ENCODE assay signal across 9 mouse cellular contexts in genomic region chr11:115511121-115511520, GRCm38 (mm10). TPM values are rescaled to one million over a fixed set of nuclear protein-coding genes. Genes with fewer than 3 reads are reported as not detected.
DNase-seq lines count a peak whose midpoint lies in the region; ATAC-seq and TF ChIP-seq lines count a peak whose summit lies in the region.
"Had no signal": no experiment of that assay in that cellular context is flagged by ENCODE, and none has a peak within 500 bp of the region (broad histone marks: within the 10 kb centered on the region; RNA-seq: fewer than 3 reads in every experiment).

No protein-coding gene starts in this region.

- no peak for DNase-seq in kidney, postnatal 36 days
- no peak for DNase-seq in limb, embryonic 14.5 days (ENCODE audit: low spot score)
- DNase-seq in layer of hippocampus, adult 11-12 months (ENCODE audit: low spot score), result no peak
- DNase-seq in left cerebral cortex, postnatal 4 days, result no peak
- DNase-seq in layer of hippocampus, postnatal 36 days, result no peak

- no peak for TF ChIP-seq POLR2A in limb, embryonic 14.5 days (IDR thresholded peaks at IDR 0.05; ENCODE audit: borderline replicate concordance, extremely low read depth, insufficient read depth, insufficient read length)
- TF ChIP-seq POLR2A in small intestine, adult 2 months (IDR thresholded peaks at IDR 0.05; ENCODE audit: low read depth, low read length), result no peak

- peak overlapping the region; percentile 98; the same call in 1 of the 2 replicates for H3K9ac ChIP-seq in kidney, embryonic 16.5 days (replicated peaks; ENCODE audit: low read length)
- H3K9ac ChIP-seq in limb, embryonic 14.5 days (ENCODE audit: low read depth, low read length, severe bottlenecking), result peak overlapping the region; percentile 31; the same call in 1 of the 2 replicates

- H3K27me3 ChIP-seq in kidney, embryonic 16.5 days (ENCODE audit: insufficient read depth, low read length), result no peaks in the 10 kb centered on the region
- no peaks in the 10 kb centered on the region for H3K27me3 ChIP-seq in limb, embryonic 14.5 days (ENCODE audit: control insufficient read depth, insufficient read depth, low read length)
- H3K27me3 ChIP-seq in small intestine, adult 2 months (ENCODE audit: control insufficient read depth, insufficient read depth, low read length), result no peaks in the 10 kb centered on the region
- H3K27me3 ChIP-seq: Patski had no signal

- H3K27ac ChIP-seq in kidney, embryonic 16.5 days (ENCODE audit: low read length), result no peak overlapping the region
- no peak overlapping the region for H3K27ac ChIP-seq in limb, embryonic 14.5 days (replicated peaks; ENCODE audit: low read depth, low read length)
- peak overlapping the region; percentile 42 for H3K27ac ChIP-seq in small intestine, adult 2 months (ENCODE audit: insufficient read depth, low read depth, low read length)

- ATAC-seq in kidney, embryonic 16.5 days (ENCODE audit: low FRiP score, low TSS enrichment), result no peak
- ATAC-seq in erythroid progenitor cell, adult 5-6 weeks (replicated peaks; ENCODE audit: low FRiP score, poor library complexity, severe bottlenecking), result peak; percentile 64
- ATAC-seq in limb, embryonic 14.5 days (ENCODE audit: low FRiP score, low read depth), result no peak
- ATAC-seq: Patski had no signal

- intact Hi-C loops in left cerebral cortex, postnatal 4 days (cut with DNase I), result no loop called here

- H3K4me2 ChIP-seq in kidney, embryonic 16.5 days (replicated peaks; ENCODE audit: low read depth, low read length), result peak overlapping the region; percentile 70
- H3K4me2 ChIP-seq in limb, embryonic 14.5 days (replicated peaks; ENCODE audit: low read depth, low read length, severe bottlenecking), result peak overlapping the region; percentile 81

- no peak for TF ChIP-seq CTCF in small intestine, adult 2 months (IDR thresholded peaks at IDR 0.05; ENCODE audit: extremely low read depth, insufficient read length, insufficient replicate concordance, low read depth, low read length)

- 58% methylated on average over 2 of the region's 2 CpGs for WGBS in kidney, embryonic 16.5 days
- WGBS in limb, embryonic 14.5 days, result 58% methylated on average over 2 of the region's 2 CpGs
- 38% methylated on average over 2 of the region's 2 CpGs for WGBS in small intestine, adult 2 months

- no peaks in the 10 kb centered on the region for H3K36me3 ChIP-seq in kidney, embryonic 16.5 days (ENCODE audit: insufficient read depth, low read length)
- H3K36me3 ChIP-seq in limb, embryonic 14.5 days (ENCODE audit: control insufficient read depth, insufficient read depth, low read length), result no peaks in the 10 kb centered on the region
- H3K36me3 ChIP-seq in small intestine, adult 2 months (ENCODE audit: control insufficient read depth, insufficient read depth, low read length), result no peaks in the 10 kb centered on the region

- H3K4me1 ChIP-seq in kidney, embryonic 16.5 days (ENCODE audit: insufficient read depth, low read length), result peaks cover 38% of the 10 kb centered on the region
- peaks cover 32% of the 10 kb centered on the region for H3K4me1 ChIP-seq in limb, embryonic 14.5 days (ENCODE audit: control insufficient read depth, insufficient read depth, low read length)
- H3K4me1 ChIP-seq in small intestine, adult 2 months (ENCODE audit: control insufficient read depth, insufficient read depth, insufficient read length, low read length), result peaks cover 22% of the 10 kb centered on the region

- 0 out of 2 replicates have a peak overlapping the region, but pooled peaks have one; percentile 97 for H3K4me3 ChIP-seq in kidney, embryonic 16.5 days (ENCODE audit: low read length)
- peak overlapping the region; percentile 91; the same call in 1 of the 2 replicates for H3K4me3 ChIP-seq in limb, embryonic 14.5 days (replicated peaks; ENCODE audit: low read length)
- H3K4me3 ChIP-seq in small intestine, adult 2 months (ENCODE audit: low read depth, low read length), result no peak overlapping the region; the same call in 1 of the 2 replicates

- H3K9me3 ChIP-seq in kidney, embryonic 16.5 days (ENCODE audit: low read length), result no peaks in the 10 kb centered on the region
- H3K9me3 ChIP-seq in limb, embryonic 14.5 days (ENCODE audit: control insufficient read depth, low read length), result no peaks in the 10 kb centered on the region

RNA-seq across cellular contexts. Expression of gene Jpt1, which starts 3.1 kb away (rescaled TPM):
- 457 and 461 TPM in 2 replicates for polyA plus RNA-seq in kidney, embryonic 16.5 days (2015; fragmentation: Nextera tagmentation; extraction: Ambion mirVana)
- total RNA-seq in erythroid progenitor cell, adult 5-6 weeks (2015; ENCODE audit: low replicate concordance), result 168 and 177 TPM in 2 replicates
- 225 and 235 TPM in 2 replicates for total RNA-seq in erythroid progenitor cell, adult 5-6 weeks (2017; ENCODE audit: low replicate concordance)
- polyA plus RNA-seq in limb, embryonic 14.5 days (2012; rRNA removed), result 411 and 458 TPM in 2 replicates
- polyA plus RNA-seq in limb, embryonic 14.5 days (2014; fragmentation: Nextera tagmentation; extraction: Ambion mirVana), result 541 and 547 TPM in 2 replicates
- polyA plus RNA-seq in small intestine, adult 2 months (2012; rRNA removed), result 210 and 430 TPM in 2 replicates
- total RNA-seq in left cerebral cortex, postnatal 4 days (2021), result 100 to 1,000 TPM; 803 to 865 TPM
- total RNA-seq in layer of hippocampus, postnatal 36 days (2021), result 100 to 1,000 TPM; 138 to 161 TPM

RNA-seq across cellular contexts. Expression of gene Nt5c, which starts 19.5 kb away (rescaled TPM):
- polyA plus RNA-seq in kidney, embryonic 16.5 days (2015; fragmentation: Nextera tagmentation; extraction: Ambion mirVana), result 77.6 and 82.1 TPM in 2 replicates
- total RNA-seq in erythroid progenitor cell, adult 5-6 weeks (2015; ENCODE audit: low replicate concordance), result 13.0 and 22.3 TPM in 2 replicates
- total RNA-seq in erythroid progenitor cell, adult 5-6 weeks (2017; ENCODE audit: low replicate concordance), result 9.8 and 37.2 TPM in 2 replicates
- 51.8 and 55.4 TPM in 2 replicates for polyA plus RNA-seq in limb, embryonic 14.5 days (2012; rRNA removed)
- 70.6 and 76.6 TPM in 2 replicates for polyA plus RNA-seq in limb, embryonic 14.5 days (2014; fragmentation: Nextera tagmentation; extraction: Ambion mirVana)
- polyA plus RNA-seq in small intestine, adult 2 months (2012; rRNA removed), result 56.8 and 132 TPM in 2 replicates
- total RNA-seq in left cerebral cortex, postnatal 4 days (2021), result 10 to 100 TPM; 57.4 to 70.8 TPM
- 10 to 100 TPM; 62.5 to 67.8 TPM for total RNA-seq in layer of hippocampus, postnatal 36 days (2021)

RNA-seq across cellular contexts. Expression of gene Sumo2, which starts 25.0 kb away (rescaled TPM):
- 939 and 944 TPM in 2 replicates for polyA plus RNA-seq in kidney, embryonic 16.5 days (2015; fragmentation: Nextera tagmentation; extraction: Ambion mirVana)
- total RNA-seq in erythroid progenitor cell, adult 5-6 weeks (2015; ENCODE audit: low replicate concordance), result 450 and 609 TPM in 2 replicates
- 286 and 389 TPM in 2 replicates for total RNA-seq in erythroid progenitor cell, adult 5-6 weeks (2017; ENCODE audit: low replicate concordance)
- 543 and 563 TPM in 2 replicates for polyA plus RNA-seq in limb, embryonic 14.5 days (2012; rRNA removed)
- polyA plus RNA-seq in limb, embryonic 14.5 days (2014; fragmentation: Nextera tagmentation; extraction: Ambion mirVana), result 942 and 968 TPM in 2 replicates
- polyA plus RNA-seq in small intestine, adult 2 months (2012; rRNA removed), result 3.6 and 7.0 TPM in 2 replicates
- total RNA-seq in left cerebral cortex, postnatal 4 days (2021), result 100 to 1,000 TPM; 439 to 466 TPM
- 100 to 1,000 TPM; 324 to 344 TPM for total RNA-seq in layer of hippocampus, postnatal 36 days (2021)

RNA-seq across cellular contexts. Expression of gene Armc7, which starts 35.7 kb away (rescaled TPM):
- 9.0 and 10.5 TPM in 2 replicates for polyA plus RNA-seq in kidney, embryonic 16.5 days (2015; fragmentation: Nextera tagmentation; extraction: Ambion mirVana)
- total RNA-seq in erythroid progenitor cell, adult 5-6 weeks (2015; ENCODE audit: low replicate concordance), result 1.8 TPM in 1 of 2 replicates, not detected in the other
- total RNA-seq in erythroid progenitor cell, adult 5-6 weeks (2017; ENCODE audit: low replicate concordance), result 2.7 TPM in 2 replicates
- 7.5 and 9.7 TPM in 2 replicates for polyA plus RNA-seq in limb, embryonic 14.5 days (2012; rRNA removed)
- 8.4 and 8.5 TPM in 2 replicates for polyA plus RNA-seq in limb, embryonic 14.5 days (2014; fragmentation: Nextera tagmentation; extraction: Ambion mirVana)
- polyA plus RNA-seq in small intestine, adult 2 months (2012; rRNA removed), result 13.2 and 16.3 TPM in 2 replicates
- 10 to 100 TPM in 1 of 2 experiments, 1 to 10 TPM in 1; 9.9 to 10.2 TPM for total RNA-seq in left cerebral cortex, postnatal 4 days (2021)
- 10 to 100 TPM; 10.9 to 11.2 TPM for total RNA-seq in layer of hippocampus, postnatal 36 days (2021)

RNA-seq across cellular contexts. Expression of gene Slc16a5, which starts 48.8 kb away (rescaled TPM):
- polyA plus RNA-seq in kidney, embryonic 16.5 days (2015; fragmentation: Nextera tagmentation; extraction: Ambion mirVana), result 28.4 and 31.5 TPM in 2 replicates
- total RNA-seq in erythroid progenitor cell, adult 5-6 weeks (2015; ENCODE audit: low replicate concordance), result not detected in 2 replicates
- total RNA-seq in erythroid progenitor cell, adult 5-6 weeks (2017; ENCODE audit: low replicate concordance), result 1.0 TPM in 1 of 2 replicates, not detected in the other
- 0.04 and 0.08 TPM in 2 replicates for polyA plus RNA-seq in limb, embryonic 14.5 days (2012; rRNA removed)
- polyA plus RNA-seq in limb, embryonic 14.5 days (2014; fragmentation: Nextera tagmentation; extraction: Ambion mirVana), result not detected in 2 replicates
- 98.7 and 220 TPM in 2 replicates for polyA plus RNA-seq in small intestine, adult 2 months (2012; rRNA removed)
- not detected for total RNA-seq in left cerebral cortex, postnatal 4 days (2021)
- not detected for total RNA-seq in layer of hippocampus, postnatal 36 days (2021)
